ENCODE assay signal across 18 mouse cellular contexts in genomic region chr2:160954541-160954940, GRCm38 (mm10). TPM values are rescaled to one million over a fixed set of nuclear protein-coding genes. Genes with fewer than 3 reads are reported as not detected.
"Had no signal": no experiment of that assay in that cellular context is flagged by ENCODE, and none has a peak within 500 bp of the region (broad histone marks: within the 10 kb centered on the region; RNA-seq: fewer than 3 reads in every experiment).

No protein-coding gene starts in this region.

- H3K27ac ChIP-seq: heart, embryonic 10.5 days; hindbrain, embryonic 13.5 days; hindbrain, embryonic 15.5 days; limb, embryonic 10.5 days; limb, embryonic 12.5 days; liver, embryonic 13.5 days; liver, embryonic 15.5 days had no signal

- H3K4me1 ChIP-seq: hindbrain, embryonic 15.5 days; liver, embryonic 13.5 days; liver, embryonic 15.5 days had no signal

- DNase-seq: gastrocnemius, postnatal 14 days; gastrocnemius, postnatal 36 days; heart, postnatal 10 days; kidney, adult 18-20 months; kidney, adult 8-10 months; kidney, postnatal 10 days; kidney, postnatal 25 days; kidney, postnatal 4 days; liver; liver, embryonic 13.5 days had no signal

- H3K4me3 ChIP-seq: heart, embryonic 10.5 days; heart, embryonic 12.5 days; hindbrain, embryonic 13.5 days; hindbrain, embryonic 15.5 days; limb, embryonic 10.5 days; limb, embryonic 12.5 days; liver, embryonic 13.5 days; liver, embryonic 15.5 days had no signal

RNA-seq across cellular contexts. Expression of gene Emilin3, which starts 42.4 kb away (rescaled TPM):
- total RNA-seq: hematopoietic stem cell, adult 5-6 weeks had no signal
